Mouse (Mus musculus) olfactory bulb, adult 2 months (tissue): ENCODE results near the gene Gm5148.

ENCODE experiments used
- CTCF ChIP-seq: fragments of 200-500 bp; IDR thresholded peaks from 2 replicates; pipeline ENCODE4 v1.5.1; 2012; ENCODE audit warnings: low read depth, mild to moderate bottlenecking, low read length, moderate library complexity; ENCODE audit not compliant: insufficient read depth
- POLR2A ChIP-seq: fragments of 200-500 bp; IDR thresholded peaks from 2 replicates; pipeline ENCODE4 v1.6.1; 2012; ENCODE audit warnings: mild to moderate bottlenecking, low read depth, low read length, moderate library complexity; ENCODE audit not compliant: insufficient read depth

GRCm38 (mm10) chr3:37668652-37669051 lies 55.6 kb downstream of the Gm5148 start:
- no peak for TF ChIP-seq CTCF
- no peak for TF ChIP-seq POLR2A
